Mouse (Mus musculus): ENCODE results near the gene St8sia4. TPM values are rescaled to one million over a fixed set of nuclear protein-coding genes. Genes with fewer than 3 reads are reported as not detected.
"Not testable (repeated sequence)": the region's sequence is repeated elsewhere in the genome, so short reads cannot be mapped to it uniquely, and the experiment has no call there.

The St8sia4 gene
- polyA plus RNA-seq, 1 experiment = 4.1 TPM

DNA sequence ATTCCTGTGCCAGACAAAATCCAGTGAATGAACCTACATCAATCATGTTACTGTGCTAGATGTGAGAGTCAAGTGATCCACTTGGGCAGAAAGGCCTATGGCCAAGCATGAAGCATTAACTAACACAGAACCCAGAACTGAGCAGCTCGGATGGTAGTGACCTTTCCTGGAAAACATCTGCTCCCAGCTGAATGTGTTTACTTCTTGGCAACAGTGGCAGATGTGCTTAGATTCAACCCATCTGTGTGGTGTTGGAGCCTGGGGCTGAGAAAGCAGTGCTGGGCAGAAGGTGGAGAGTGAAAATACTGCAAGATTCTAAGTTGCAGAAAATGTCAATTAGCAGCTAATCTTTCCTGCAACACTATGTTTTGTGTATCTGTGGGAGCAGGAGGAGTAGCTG lies 85.1 kb downstream of the St8sia4 start:
- no peaks in the 10 kb centered on the region for H3K4me1 ChIP-seq (replicated peaks; ENCODE audit: control insufficient read depth, insufficient read depth, low read length)
- H3K36me3 ChIP-seq (ENCODE audit: control insufficient read depth, insufficient read depth, low read length) = no peaks in the 10 kb centered on the region
- 95% methylated on average over 1 of the region's 1 CpGs for WGBS
- no peak overlapping the region for H3K27ac ChIP-seq (ENCODE audit: control insufficient read depth, insufficient read depth, low read length)
- no peak overlapping the region for H3K4me3 ChIP-seq (ENCODE audit: control insufficient read depth, insufficient read depth, low read length)
- DNase-seq = no peak
- no peaks in the 10 kb centered on the region for H3K27me3 ChIP-seq (ENCODE audit: control insufficient read depth, insufficient read depth, low read length)
- TF ChIP-seq POLR2A (IDR thresholded peaks at IDR 0.05; ENCODE audit: control insufficient read depth, extremely low read depth, insufficient read depth, low read length, poor library complexity) = no peak
- TF ChIP-seq CTCF (IDR thresholded peaks at IDR 0.05; ENCODE audit: borderline replicate concordance, control insufficient read depth, extremely low read depth, insufficient read depth, low read length, poor library complexity) = no peak

DNA sequence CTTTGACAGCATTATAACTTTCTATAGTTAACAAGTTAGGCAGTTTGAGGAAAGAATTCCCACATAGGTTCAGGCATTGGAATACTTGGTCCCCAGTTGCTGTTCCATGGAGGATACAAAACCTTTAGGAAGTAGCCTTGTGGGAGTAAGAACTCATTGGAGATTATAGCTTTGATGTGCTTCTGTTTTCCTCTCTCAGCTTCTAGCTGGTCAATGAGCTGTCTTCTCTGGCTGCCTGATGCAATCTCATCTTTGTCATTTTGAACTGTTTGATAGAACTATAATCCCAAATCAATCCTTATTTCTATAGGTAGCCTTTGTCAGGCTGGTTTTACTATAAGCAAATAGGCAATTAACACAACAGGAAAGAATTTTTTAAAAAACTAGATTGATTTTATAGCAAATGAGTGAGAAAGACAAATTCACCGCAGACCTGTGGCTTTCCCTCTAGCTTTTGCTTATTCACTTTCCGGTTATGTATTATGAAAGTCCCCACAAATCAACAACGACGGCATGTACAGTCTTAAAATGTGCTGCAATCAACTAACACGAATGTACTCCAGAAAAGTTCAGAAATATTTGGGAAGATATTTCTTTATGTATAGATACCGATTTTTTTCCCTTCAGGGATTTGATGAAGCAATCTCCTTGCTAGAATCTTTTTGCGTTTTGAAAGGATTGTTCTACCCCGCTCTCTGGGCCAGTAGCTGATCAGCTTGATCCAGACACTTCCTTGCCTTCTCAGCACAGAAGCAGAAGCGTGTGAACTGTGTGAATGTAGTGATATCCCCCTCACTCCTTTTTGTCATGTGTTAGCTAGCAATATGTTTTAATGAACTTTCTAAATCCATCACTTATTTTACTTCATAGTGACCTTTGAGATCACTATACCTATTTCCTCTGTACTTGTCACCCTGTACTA lies 94.5 kb downstream of the St8sia4 start:
- no peaks in the 10 kb centered on the region for H3K36me3 ChIP-seq (ENCODE audit: control insufficient read depth, insufficient read depth, low read length)

DNA sequence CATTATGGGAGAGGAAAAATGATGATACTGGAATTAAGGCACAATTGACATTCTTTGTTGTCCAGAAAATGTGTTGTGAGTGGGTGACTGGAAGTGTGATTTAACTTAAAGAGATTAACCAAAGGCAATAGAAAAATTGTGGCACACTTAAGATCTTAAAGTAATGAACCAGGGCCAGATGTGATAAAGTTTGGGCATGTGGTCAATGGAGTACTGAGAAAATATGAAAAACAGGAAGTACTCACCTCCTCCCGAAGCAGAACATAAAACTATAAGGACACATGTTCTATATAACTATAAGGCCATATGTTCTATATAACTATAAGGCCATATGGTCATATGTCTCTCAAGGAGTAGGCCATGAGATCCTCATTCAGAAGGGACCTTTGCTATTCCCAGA lies 96.3 kb downstream of the St8sia4 start:
- H3K27me3 ChIP-seq (ENCODE audit: control insufficient read depth, insufficient read depth, low read length) = no peaks in the 10 kb centered on the region
- H3K4me1 ChIP-seq (replicated peaks; ENCODE audit: control insufficient read depth, insufficient read depth, low read length) = no peaks in the 10 kb centered on the region
- H3K27ac ChIP-seq (ENCODE audit: control insufficient read depth, insufficient read depth, low read length) = no peak overlapping the region
- H3K36me3 ChIP-seq (ENCODE audit: control insufficient read depth, insufficient read depth, low read length) = no peaks in the 10 kb centered on the region
- no peak for DNase-seq
- TF ChIP-seq POLR2A (IDR thresholded peaks at IDR 0.05; ENCODE audit: control insufficient read depth, extremely low read depth, insufficient read depth, low read length, poor library complexity) = no peak
- no peak for TF ChIP-seq CTCF (IDR thresholded peaks at IDR 0.05; ENCODE audit: borderline replicate concordance, control insufficient read depth, extremely low read depth, insufficient read depth, low read length, poor library complexity)
- 11% methylated on average over 1 of the region's 1 CpGs for WGBS
- no peak overlapping the region for H3K4me3 ChIP-seq (ENCODE audit: control insufficient read depth, insufficient read depth, low read length)

More for the DNA sequence above, 94.5 kb downstream of the St8sia4 start:
- DNase-seq = no peak
- H3K4me1 ChIP-seq (replicated peaks; ENCODE audit: control insufficient read depth, insufficient read depth, low read length) = no peaks in the 10 kb centered on the region
- WGBS = 15% methylated on average over 9 of the region's 9 CpGs
- H3K27me3 ChIP-seq (ENCODE audit: control insufficient read depth, insufficient read depth, low read length) = no peaks in the 10 kb centered on the region
- H3K27ac ChIP-seq (ENCODE audit: control insufficient read depth, insufficient read depth, low read length) = no peak overlapping the region
- H3K4me3 ChIP-seq (ENCODE audit: control insufficient read depth, insufficient read depth, low read length) = no peak overlapping the region
- no peak for TF ChIP-seq POLR2A (IDR thresholded peaks at IDR 0.05; ENCODE audit: control insufficient read depth, extremely low read depth, insufficient read depth, low read length, poor library complexity)
- no peak for TF ChIP-seq CTCF (IDR thresholded peaks at IDR 0.05; ENCODE audit: borderline replicate concordance, control insufficient read depth, extremely low read depth, insufficient read depth, low read length, poor library complexity)

DNA sequence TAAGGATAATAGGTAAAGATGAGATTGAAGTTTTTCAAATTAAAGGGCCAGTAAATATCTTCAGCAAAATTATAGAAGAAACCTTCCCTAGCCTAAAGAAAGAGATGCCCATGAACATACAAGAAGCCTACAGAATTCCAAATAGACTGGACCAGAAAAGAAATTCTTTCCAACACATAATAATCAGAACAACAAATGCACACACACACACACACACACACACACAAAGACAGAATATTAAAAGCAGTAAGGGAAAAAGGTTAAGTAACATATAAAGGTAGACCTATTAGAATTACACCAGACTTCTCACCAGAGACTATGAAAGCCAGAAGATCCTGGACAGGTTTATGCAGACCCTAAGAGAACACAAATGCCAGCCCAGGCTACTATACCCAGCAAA lies 112.8 kb downstream of the St8sia4 start:
- H3K4me1 ChIP-seq (replicated peaks; ENCODE audit: control insufficient read depth, insufficient read depth, low read length); H3K27me3 ChIP-seq (ENCODE audit: control insufficient read depth, insufficient read depth, low read length); H3K4me3 ChIP-seq (ENCODE audit: control insufficient read depth, insufficient read depth, low read length); DNase-seq; H3K36me3 ChIP-seq (ENCODE audit: control insufficient read depth, insufficient read depth, low read length); H3K27ac ChIP-seq (ENCODE audit: control insufficient read depth, insufficient read depth, low read length): not testable (repeated sequence)

DNA sequence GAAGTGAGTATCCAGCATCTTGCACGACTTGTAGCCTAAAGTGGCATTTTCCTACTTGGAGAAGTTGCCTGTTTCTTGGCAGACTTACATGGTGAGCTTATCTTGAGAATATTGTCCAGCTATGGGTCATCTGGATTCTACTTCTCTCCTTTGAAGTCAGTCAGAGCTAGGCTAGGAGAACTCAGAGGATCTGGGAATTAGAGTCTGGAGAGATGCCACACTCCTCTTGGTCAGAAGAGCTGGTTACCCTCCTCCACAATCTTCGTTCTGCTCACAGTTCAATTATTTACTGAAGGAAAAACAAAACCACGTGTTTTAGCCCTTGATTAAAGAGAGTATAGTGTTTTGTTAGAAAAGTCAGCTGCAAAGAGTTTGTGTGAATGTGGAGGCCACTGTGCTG lies 125.9 kb downstream of the St8sia4 start:
- DNase-seq = no peak
- WGBS = 88% methylated on average over 3 of the region's 3 CpGs
- TF ChIP-seq CTCF (IDR thresholded peaks at IDR 0.05; ENCODE audit: borderline replicate concordance, control insufficient read depth, extremely low read depth, insufficient read depth, low read length, poor library complexity) (no peak), POLR2A (IDR thresholded peaks at IDR 0.05; ENCODE audit: control insufficient read depth, extremely low read depth, insufficient read depth, low read length, poor library complexity) (no peak)

More for the DNA sequence above, 125.9 kb downstream of the St8sia4 start:
- H3K4me3 ChIP-seq (ENCODE audit: control insufficient read depth, insufficient read depth, low read length) = no peak overlapping the region
- no peak overlapping the region for H3K27ac ChIP-seq (ENCODE audit: control insufficient read depth, insufficient read depth, low read length)
- no peaks in the 10 kb centered on the region for H3K4me1 ChIP-seq (replicated peaks; ENCODE audit: control insufficient read depth, insufficient read depth, low read length)
- H3K27me3 ChIP-seq (ENCODE audit: control insufficient read depth, insufficient read depth, low read length) = no peaks in the 10 kb centered on the region
- H3K36me3 ChIP-seq (ENCODE audit: control insufficient read depth, insufficient read depth, low read length) = no peaks in the 10 kb centered on the region
